Mouse (Mus musculus): Measurements from ENCODE around the gene Grin2b. TPM values are rescaled to one million over a fixed set of nuclear protein-coding genes. Genes with fewer than 3 reads are reported as not detected.
"Not testable (repeated sequence)": the region's sequence is repeated elsewhere in the genome, so short reads cannot be mapped to it uniquely, and the experiment has no call there.

The Grin2b gene
- polyA plus RNA-seq, 2 experiments from 2014 or later = 0.09 TPM; not detected in 1

DNA sequence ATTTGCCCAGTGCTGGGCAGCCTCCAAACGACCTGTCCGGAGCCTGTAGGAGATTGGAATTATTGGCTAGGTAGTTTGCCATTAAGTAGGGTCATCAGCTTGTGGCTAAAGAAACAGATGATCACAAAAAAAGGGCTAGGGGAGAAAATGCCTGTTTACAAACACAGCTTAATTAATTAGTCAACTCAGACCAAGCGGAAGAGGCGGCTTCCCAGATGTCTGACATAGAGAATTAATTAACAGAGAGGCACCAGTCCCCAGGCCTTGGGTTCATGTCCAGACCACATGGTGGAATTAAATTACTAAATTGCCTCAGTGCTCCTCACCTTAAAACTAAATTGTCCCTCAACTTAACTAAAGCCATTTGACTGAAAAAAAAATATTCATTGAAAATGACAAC, 376.4 kb downstream of the Grin2b start:
- no peak for ATAC-seq

DNA sequence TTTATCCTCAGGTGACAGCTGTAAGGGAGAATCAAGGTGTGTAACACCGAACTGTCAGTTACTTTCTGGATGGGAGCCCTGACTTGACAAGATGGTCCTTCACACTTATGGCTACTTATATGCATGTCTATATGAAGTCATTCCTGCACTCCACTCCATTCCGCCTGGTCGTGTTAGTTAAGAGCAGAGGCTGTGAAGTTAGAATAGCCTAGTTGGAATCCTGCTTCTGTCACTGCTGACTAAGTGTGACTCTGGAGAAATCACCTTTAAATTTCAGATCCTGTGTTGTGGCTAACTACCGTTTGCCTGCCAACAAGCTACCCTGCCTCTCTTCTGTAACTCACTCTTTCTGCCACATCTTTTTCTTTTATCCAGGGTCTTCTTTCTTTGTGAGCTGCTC, 381.9 kb downstream of the Grin2b start:
- no peak for ATAC-seq

DNA sequence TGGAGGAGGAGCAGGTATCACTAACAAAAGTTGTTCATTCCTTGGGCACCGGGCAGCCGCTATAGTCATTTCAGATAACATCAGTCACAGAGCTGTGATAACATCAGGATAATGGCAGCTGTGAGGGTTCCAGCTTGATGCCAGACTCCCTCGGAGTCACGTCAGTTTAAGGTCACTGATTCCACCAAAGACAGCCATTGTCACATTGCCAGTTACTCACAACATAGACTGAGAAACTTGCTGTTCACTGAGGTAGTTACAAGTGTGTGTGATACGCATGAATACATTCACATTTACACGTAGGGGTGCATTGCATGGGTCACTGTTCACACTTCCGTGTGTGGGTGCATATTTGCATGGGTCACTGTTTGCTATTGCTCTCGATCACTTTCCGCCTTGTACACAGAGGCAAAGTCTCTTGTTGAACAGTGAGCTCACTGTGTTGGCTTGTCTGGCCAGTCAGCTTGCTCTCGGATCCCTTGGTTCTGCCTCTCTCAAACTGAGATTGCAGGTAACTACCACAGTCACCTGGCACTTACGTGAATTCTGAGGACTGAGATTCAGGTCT, 383.6 kb downstream of the Grin2b start:
- no peak for ATAC-seq

DNA sequence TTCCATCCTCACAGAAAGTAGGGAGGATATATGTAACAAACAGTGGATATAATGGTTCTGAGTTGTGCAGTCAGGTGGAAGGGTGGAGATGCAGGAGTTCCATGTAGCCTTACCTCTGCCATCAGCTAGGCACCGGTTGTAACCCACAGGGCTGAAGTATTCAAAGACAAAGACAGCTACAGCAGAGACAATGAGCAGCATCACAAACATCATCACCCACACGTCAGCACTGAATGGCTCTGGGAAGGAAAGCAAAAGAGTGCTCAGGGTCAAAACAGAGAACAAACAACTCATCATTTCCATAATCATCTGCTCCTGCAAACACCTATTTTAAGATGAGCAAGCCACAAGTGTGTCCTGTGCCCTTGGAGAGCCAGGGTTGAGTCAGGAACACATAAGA, 398.6 kb downstream of the Grin2b start:
- ATAC-seq = no peak

DNA sequence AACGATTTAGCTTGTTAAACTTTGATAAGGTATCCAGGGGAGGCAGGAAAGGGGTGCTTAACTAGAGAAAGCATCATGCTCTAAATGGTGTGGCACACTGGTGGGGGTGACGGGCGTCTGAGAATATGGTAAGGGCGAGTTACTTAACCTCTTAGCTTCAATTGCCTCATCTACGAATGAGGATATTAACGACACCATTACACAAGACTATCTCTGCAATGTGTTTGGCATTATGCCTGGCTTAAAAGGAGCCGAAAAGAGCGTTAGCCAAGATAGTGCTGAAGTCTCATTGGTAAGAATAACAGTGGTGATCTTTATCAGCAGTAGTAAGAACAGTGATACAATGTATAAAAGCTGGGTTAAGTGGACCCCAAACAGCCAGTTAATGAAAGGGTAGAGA, 405.7 kb downstream of the Grin2b start:
- no peak for ATAC-seq

DNA sequence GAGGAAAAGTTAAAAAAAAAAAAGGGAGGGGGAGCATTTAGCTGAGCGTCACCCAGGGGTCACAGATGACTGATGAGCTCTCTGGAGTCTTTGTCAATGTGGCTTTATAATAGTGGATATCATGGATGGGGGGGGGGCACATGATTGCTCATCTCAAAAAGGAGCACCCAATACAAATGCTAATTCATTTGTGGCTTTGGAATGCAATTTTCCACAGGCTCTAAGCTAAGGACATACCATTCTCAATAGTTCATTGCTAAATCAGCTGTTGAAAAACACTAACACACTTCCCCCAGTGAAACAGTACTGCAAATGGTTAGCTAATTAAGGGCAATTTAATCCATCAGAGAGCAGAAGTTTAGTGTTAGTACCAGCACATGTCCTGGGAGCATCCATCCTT, 414.6 kb downstream of the Grin2b start:
- no peak for ATAC-seq

DNA sequence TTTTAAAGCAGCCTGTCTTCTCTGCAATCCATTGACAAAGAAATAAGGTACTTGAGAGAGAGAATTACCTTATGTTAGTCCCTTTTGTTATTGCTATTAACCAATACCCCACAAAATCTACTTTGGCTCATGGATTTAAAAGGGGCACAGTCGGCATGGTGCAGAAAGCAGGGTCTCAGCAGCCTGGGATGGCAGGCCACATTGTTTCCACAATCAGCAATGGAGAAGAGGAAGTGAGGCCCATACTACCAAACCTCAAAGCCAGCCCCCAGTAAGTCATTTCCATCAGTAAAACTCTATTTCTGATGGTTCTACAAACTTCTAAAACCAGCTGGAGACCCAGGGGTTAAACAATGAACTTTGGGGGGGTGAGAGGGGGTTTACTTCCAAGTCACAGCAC, 417.2 kb downstream of the Grin2b start:
- ATAC-seq = no peak

DNA sequence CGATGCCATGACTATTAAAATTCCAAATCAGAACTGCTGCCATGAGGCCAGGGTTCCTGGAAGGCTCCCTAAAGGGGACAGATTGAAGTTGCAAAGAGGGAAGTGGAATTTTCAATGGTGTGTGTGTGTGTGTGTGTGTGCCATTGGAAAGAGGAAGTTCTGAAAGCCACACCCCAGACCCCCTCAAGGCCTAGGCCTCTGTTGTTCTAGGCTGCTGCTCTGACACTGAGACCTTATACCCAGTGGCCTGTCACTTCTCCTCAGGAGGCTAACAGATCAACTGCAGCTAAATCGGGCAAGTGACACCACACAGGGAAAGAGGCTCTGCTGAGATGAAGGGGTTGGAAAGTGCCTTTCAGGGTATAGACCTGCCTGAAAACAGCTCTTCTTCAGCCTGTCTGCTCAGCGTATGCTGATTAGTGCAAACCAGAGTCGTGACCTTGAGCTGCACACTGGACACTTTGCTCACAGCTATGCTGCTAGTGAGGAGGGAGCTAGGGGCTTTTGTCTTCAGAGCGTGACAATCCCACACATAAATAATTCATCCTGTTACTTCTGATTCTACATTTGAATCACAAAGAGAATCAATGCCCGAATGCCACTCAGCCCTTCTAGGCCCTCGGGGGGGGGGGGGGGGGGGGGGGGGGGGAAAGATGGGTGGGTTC, 424.8 kb downstream of the Grin2b start:
- no peak for ATAC-seq

DNA sequence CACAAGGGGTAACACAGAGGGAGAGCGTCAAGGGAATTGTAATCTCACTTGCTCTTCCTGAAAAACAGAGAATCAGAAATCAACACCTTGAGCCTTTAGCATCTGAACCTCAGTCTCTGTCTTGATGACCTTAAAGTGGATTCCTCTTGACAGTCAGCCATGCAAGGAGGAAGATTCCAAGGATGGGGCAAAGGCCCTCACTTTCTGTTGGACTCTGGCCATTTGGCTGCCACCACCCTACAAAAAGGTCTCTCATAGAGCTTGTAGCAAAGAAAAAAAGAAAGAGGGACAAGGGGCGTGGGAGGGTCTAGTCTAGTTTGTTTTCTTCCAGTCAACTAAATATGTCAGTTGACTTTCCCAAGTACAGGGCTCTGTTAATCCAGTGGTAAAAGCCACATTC, 427.7 kb downstream of the Grin2b start:
- no peak for ATAC-seq

DNA sequence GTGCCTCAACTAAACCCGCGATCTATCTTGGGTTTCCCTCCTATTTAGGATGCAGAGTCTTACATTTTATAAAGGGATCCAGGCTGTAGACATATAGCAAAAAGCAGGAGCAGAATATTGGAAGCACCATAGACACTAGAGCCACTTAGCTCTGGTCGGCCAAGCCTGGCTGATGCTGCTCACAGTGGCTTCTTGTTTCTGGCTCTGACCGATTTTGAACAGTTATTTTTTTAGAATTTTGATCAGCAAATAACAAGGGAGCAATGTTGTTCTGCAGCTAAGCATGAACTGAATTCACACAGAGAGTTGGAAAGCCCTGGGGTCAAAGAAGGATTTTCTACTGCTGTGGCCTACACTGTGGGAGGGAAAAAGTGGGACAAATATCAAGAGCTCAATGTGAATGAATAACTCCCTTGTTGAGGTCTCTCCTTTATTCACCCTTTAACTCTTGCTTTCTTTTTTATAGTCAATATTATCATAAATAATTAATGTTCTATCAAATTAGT, 439.0 kb downstream of the Grin2b start:
- ATAC-seq = no peak

DNA sequence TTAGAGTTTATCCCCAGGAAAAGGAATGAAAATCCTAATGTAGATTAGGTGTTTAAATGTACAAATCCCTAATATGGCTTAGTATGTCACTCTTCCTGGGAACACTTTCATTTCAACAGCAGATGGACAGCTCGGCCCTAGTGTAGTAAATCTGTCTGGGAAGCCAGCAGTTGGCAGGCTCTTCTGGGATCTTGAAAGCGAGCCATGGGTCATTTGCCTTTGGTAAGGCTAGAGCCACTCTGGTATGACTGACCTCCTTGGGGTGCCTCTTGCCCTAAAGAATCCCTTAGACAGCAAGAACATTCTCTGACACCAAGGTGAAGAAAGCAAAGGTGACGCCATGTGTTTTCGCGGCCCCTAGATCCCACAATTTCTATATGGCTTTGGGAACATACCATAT, 446.2 kb downstream of the Grin2b start:
- ATAC-seq = no peak

DNA sequence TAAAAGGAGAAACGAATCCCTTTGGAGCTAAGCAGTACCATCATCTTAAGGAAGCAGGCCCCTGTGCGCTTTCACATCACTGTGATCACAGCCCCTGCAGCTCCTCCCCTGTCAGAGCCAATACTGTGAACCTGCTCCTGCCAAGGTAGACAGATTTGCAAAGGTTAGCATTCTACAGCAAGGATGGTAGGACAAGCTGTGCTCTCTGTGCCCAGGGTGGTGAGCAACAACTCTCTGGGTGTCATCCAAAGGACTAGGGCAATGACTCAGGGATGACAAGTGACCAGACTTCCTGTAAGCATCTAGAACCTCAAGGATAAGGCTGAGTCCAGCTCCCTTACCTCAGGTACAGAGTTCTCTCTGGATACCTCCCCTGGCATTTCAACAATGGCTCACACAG, 451.6 kb downstream of the Grin2b start:
- ATAC-seq = no peak

DNA sequence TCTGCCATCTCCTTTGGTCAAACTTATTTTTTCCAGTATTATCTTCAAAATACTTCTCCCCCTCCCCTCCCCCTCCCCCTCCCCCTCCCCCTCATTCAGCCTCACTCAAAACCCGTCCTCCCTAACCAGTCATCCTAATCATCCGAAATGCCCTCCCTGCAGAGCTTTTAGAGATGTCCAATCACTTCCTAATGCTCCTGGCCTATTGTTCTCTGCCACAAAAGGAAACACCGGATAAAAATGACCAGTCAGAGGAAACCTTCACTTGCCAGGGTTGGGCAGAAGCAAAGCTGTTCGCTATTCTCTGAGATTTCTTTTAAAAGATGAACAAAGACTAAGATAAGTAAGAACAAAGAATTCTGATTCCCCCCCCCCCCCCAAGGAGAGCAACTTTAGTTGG, 458.4 kb downstream of the Grin2b start:
- ATAC-seq = no peak

DNA sequence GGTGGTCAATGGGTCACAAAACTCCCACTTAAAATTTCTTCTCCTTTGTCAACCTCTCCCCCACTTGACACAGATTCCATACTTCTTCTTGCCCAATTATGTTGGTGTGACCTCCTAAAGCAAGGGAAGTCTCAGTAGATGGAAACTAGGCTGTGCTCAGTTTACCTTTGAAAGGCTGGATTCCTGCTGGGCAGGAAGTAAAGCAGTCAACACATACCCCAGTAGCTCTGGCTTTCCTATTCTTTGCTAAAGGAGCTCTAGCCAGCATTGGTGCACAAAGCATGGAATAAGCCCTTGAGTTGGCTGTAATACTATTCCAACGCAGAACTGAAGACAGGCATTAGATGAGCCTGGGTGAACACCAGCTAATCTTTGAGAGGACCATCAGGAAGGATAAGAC, 459.1 kb downstream of the Grin2b start:
- ATAC-seq = no peak

DNA sequence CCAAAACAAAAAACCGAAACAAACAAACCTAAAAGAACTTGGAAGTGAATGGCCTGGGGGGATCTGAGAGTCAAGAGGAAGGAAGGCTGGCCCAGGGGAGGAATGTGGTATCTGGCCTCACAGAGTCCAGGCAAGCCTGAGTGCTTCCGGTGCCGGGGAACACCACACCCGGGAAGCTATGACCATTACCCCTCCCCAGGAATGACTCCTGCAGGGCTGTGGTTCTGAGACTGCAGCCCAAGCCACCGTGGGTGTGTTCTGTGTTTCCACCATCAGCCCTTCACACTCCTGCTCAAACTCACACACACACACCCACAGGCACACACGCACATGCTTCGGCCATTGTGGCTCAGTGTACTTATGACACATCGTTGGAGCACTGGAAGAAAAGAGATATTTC, 459.6 kb downstream of the Grin2b start:
- no peak for ATAC-seq

DNA sequence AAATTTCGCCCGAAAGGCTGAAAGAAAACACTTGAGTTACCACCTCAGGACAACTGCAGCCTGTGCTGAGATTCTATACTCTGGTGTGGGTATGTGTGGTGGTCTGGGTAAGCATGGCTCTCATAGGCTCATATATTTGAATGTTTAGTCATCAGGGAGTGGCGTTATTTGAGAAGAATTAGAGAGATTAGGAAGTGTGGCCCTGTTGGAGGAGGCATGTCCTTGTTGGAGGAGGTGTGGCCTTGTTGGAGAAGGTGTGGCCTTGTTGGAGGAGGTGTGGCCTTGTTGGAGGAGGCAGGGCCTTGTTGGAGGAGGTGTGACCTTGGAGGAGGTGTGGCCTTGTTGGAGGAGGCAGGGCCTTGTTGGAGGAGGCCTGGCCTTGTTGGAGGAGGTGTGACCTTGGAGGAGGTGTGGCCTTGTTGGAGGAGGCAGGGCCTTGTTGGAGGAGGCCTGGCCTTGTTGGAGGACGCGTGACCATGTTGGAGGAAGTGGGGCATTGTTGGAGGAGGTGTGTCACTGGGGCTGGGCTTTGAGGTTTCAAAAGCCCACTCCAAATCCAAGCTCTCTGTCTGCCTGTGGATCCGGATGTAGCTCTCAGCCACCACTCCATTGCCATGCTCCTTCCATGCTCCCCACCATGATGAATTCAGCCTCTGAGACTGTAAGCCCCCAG, 466.3 kb downstream of the Grin2b start:
- ATAC-seq = not testable (repeated sequence)

DNA sequence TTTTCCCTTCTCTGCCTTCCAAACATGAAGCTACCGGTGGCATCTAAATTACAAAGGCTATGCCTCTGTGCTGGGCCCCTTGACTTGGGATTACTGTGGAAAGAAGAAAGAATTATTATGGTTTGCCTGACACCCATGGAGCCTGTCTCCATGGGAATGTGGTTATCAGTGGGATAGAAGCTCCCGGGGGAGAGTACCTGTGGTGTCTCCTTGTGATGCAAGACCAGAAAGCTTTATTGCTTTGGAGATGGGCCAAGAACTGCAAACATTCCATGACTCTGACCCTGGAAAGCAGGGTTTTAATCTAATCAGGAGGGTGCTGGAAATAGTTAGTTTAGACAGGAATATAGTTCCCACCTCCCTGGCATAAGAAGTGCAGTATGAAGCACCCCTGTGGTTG, 469.7 kb downstream of the Grin2b start:
- ATAC-seq = no peak

DNA sequence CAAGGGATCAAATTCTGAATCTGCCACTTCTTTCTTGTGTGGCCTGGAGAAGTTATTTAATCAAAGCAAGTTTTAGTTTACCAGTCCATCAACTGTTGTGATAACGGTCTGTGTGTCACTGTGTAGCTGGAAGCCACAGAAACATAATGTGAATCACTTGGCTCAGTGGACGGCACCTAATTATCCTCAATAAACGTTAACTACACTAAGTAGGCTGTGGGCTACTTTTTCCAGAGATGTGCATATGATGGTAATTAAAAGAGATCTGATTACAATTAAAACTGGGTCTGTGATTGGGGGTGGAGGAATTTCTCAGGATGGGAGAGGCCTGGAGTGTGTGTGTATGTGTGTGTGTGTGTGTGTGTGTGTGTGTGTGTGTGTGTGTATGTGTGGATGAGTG, 471.9 kb downstream of the Grin2b start:
- no peak for ATAC-seq

DNA sequence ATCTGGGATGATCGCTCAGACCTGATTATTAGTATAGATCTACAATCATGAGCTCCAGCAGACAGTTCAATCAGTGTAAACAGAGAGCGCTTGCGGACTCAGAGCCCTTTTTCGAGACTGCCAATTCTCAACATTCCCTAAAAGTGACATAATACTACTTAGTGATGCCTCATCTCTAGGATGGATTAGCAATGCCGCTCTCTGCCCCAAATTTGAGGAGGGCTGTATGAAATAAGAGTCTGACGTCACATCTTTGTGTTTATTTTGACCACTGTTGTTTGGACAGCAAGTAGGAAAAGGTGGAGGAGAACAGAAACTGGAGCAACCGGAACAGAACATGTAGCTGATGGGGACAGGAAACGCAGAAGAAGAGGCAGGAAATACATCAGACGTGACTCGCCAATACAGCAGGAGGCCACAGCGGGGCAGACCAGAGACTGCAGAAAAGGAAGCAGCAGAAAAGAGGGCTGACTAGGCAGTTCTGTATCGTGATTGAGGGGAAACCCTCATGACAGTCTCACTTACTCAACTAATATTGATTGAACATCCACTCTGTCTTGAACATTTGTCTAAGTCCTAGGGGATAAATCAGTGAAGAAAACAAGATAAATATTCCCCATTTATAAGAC, 472.5 kb downstream of the Grin2b start:
- ATAC-seq = no peak

DNA sequence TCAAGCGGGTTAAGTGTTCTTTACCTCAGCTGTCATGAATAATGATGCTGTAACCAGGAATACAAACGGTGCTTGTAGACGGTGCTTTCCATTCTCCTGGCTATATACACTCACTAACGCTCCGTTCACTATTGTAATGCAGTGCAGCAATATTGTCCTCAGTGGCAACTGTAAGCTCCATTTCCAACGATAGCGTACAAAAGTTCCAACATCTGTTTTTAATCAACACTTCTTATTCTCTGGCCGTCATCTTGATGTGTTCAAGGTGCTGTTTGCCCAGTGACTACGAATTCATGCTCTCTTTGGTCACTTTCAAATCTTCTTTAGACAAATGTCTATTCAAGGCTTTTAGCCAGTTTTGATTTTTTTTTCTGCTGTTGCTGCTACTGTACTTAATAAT, 480.8 kb downstream of the Grin2b start:
- no peak for ATAC-seq

DNA sequence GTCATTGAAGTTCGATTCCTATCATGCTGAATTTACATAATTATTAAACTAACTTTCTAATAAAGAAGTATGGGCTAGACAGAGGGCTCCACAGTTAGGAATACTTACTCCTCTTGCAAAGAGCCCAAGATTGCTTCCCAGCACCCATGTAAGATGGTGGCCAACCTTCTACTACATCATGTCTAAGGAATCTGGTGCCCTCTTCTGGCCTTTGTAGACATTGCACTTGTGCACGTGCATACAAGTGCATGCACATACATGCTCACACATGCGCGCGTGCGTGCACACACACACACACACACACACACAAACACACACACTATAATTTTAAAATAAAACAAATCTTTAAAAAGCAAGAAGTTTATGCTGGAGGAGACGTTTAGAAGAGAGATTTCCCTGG, 481.8 kb downstream of the Grin2b start:
- ATAC-seq = no peak

DNA sequence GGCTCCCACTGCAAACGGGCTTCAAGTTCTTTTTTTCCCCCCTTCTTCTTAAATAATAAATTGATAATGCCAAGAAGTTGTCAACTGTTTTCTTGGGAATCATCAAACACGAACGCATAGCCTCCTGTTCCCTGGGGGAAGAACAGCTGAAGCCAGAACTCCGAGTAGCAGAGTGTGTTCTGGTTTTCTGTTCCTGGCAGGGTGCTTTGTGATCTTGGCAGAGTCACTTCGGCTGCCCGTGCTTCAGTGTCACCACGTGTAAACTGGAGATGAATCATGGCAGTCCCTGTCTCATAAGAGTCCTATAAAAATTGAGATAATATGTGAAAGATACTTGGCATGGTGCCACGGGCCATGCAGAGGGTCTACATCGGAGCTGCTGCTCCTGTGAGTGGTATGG, 485.4 kb downstream of the Grin2b start:
- ATAC-seq = no peak

DNA sequence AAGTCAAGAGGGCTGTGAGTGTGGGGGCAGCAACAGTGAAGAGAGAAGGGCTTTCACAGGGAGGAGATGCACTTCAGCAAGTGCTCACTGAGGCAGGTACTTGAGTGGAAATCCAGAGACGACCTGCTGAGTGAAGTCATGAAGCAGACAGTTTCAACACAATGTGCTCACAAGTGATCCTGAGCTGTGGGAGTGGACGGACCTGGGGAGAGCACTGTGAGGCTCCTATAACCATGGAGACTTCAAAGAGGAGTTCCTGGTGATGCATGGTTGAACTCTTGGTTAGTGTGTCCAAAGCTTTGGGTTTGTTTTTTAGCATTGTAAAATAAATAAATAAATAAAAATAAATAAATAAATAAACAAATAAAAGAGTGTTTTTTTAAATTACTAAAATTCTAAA, 489.1 kb downstream of the Grin2b start:
- no peak for ATAC-seq

DNA sequence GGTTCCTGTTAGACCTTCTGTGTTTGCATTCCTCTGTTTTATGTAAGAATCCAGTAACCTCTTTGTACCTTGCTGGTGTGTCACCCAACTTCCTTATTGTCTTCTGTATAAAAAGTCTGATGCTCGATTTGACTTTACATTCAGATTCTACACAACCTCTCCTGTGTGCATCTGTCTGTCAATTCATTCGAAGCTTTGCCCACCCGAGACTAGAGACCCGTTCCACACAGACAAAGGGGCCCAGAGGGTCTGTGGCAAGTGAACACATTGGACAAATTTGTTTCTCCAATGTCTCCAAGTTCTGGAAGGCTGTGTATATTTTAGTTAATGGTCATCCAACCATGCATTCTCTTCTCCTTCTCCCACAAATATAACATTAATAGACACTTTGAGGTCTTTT, 491.9 kb downstream of the Grin2b start:
- not testable (repeated sequence) for ATAC-seq

All from activated CD4-positive, CD25-positive, alpha-beta regulatory T cell, adult 4 months (primary cell).